Mouse (Mus musculus) lung, postnatal 0 days (tissue): ENCODE data around the gene Phf21a. TPM values are rescaled to one million over a fixed set of nuclear protein-coding genes. Genes with fewer than 3 reads are reported as not detected.
A peak's percentile ranks its signal among the peaks of the same experiment; 100 is the strongest.

Source experiments
- ATAC-seq: fragments of 200-750 bp; cut with Nextera tagmentation; 2 replicates; pipeline ENCODE4 v1.8.0; 2017; ENCODE audit warnings: moderate library complexity
- DNase-seq: peaks from one replicate; pipeline ENCODE4 v3.0.0-alpha.2; 2016; ENCODE audit warnings: low spot score
- H3K27ac ChIP-seq: fragments of 300-500 bp; sonication (generic); 2 replicates; pipeline ENCODE4 v1.5.1; 2014; ENCODE audit warnings: antibody characterized with exemption, mild to moderate bottlenecking, low read length, mixed read lengths
- H3K27me3 ChIP-seq: fragments of 300-500 bp; sonication (generic); replicated peaks from 2 replicates; pipeline ENCODE4 v1.6.1; 2014; ENCODE audit warnings: low read length, mixed read lengths; ENCODE audit not compliant: insufficient read depth
- H3K36me3 ChIP-seq: fragments of 300-500 bp; sonication (generic); 2 replicates; pipeline ENCODE4 v1.6.1; 2014; ENCODE audit warnings: low read length, mixed read lengths; ENCODE audit not compliant: insufficient read depth
- H3K4me1 ChIP-seq: fragments of 300-500 bp; sonication (generic); 2 replicates; pipeline ENCODE4 v1.6.1; 2014; ENCODE audit warnings: antibody characterized with exemption, low read depth, low read length, mixed read lengths; ENCODE audit not compliant: insufficient read depth
- H3K4me2 ChIP-seq: fragments of 300-500 bp; sonication (generic); replicated peaks from 2 replicates; pipeline ENCODE4 v1.6.1; 2014; ENCODE audit warnings: low read depth, mild to moderate bottlenecking, low read length, moderate library complexity, mixed read lengths
- H3K4me3 ChIP-seq: fragments of 300-500 bp; sonication (generic); 2 replicates; pipeline ENCODE4 v1.5.1; 2014; ENCODE audit warnings: low read depth, low read length
- H3K9ac ChIP-seq: fragments of 300-500 bp; sonication (generic); replicated peaks from 2 replicates; pipeline ENCODE4 v1.6.1; 2014; ENCODE audit warnings: low read depth, mild to moderate bottlenecking
- H3K9me3 ChIP-seq: fragments of 300-500 bp; sonication (generic); 2 replicates; pipeline ENCODE4 v1.6.1; 2016; ENCODE audit warnings: low read length, mixed read lengths
- CTCF ChIP-seq: IDR thresholded peaks from 2 replicates; pipeline ENCODE4 v1.5.1; 2016; ENCODE audit warnings: antibody characterized with exemption, mild to moderate bottlenecking
- EP300 ChIP-seq: IDR thresholded peaks from 2 replicates; pipeline ENCODE4 v1.6.1; 2016; ENCODE audit warnings: antibody characterized with exemption, mild to moderate bottlenecking, control low read depth
- WGBS: fragments of 180-500 bp; shearing (Covaris S2); extraction: QIAGEN DNeasy Blood & Tissue Kit; methylation state at CpG from one replicate; pipeline ENCODE4 v1.1.7; 2014; 5-methylcytosine and 5-hydroxymethylcytosine counted together
- polyA plus RNA-seq: library from polyadenylated mRNA; unstranded; fragments of >200 nt; fragmentation: Nextera tagmentation; extraction: Ambion mirVana; gene quantifications from 2 replicates; pipeline ENCODE4 v1.2.1, GENCODE M21; 2015

The Phf21a gene
- polyA plus RNA-seq, 1 experiment from 2014 or later: 12.9 TPM

DNA sequence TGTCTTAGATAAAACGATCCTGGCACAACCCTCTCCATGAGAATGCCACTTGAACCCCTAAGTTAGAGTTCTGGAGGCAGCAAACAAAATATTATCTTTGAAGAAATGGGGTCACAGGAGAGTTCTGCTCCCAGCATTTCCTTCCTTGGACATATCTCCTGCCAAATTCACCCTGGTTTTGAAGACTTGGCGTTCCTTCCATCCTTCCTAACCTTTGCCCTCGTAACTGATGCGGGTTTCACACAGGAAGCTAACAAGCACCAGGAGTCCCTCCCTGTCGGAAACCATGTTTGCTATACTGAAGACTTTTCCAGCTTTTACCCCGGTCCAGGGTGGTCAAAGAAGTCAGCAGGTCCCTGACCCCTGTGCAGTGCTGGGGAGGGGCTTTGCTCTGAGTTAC lies 261.3 kb downstream of the Phf21a start:
- TF ChIP-seq CTCF: no peak
- TF ChIP-seq EP300: no peak
- no peaks in the 10 kb centered on the region for H3K9me3 ChIP-seq
- H3K4me1 ChIP-seq: no peaks in the 10 kb centered on the region
- H3K4me2 ChIP-seq: no peak overlapping the region
- 43% methylated on average over 6 of the region's 6 CpGs for WGBS
- H3K4me3 ChIP-seq: no peak overlapping the region
- DNase-seq: no peak
- no peaks in the 10 kb centered on the region for H3K27me3 ChIP-seq
- H3K9ac ChIP-seq: no peak overlapping the region
- H3K27ac ChIP-seq: no peak overlapping the region
- H3K36me3 ChIP-seq: peaks cover 36% of the 10 kb centered on the region
- ATAC-seq: peak; percentile 37; the same call in 1 of the 2 replicates

DNA sequence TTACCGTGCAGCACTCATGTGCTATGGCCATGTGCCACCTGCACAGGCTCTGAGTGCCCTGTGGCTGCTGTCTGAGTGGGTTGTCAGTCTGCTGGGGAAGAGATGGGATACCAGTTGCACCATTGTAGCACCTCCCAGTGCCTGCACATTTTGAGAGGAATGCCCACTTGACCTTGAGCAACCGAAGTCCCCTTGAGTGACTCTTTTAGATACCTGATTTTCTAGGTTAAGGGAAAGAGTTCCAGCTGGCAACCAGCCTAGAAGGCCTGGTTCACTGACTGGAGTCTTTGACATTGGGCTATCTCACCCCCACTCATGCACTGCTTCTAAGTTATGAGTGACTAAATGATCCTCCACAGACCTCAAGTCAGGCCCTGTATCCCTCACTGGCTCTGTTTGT lies 266.4 kb downstream of the Phf21a start:
- no peak overlapping the region for H3K4me3 ChIP-seq
- no peak for TF ChIP-seq CTCF
- no peak for TF ChIP-seq EP300
- H3K9me3 ChIP-seq: no peaks in the 10 kb centered on the region
- H3K4me2 ChIP-seq: no peak overlapping the region
- no peak overlapping the region for H3K9ac ChIP-seq
- no peaks in the 10 kb centered on the region for H3K4me1 ChIP-seq
- peaks cover 17% of the 10 kb centered on the region; the same call in 1 of the 2 replicates for H3K36me3 ChIP-seq
- no peak overlapping the region for H3K27ac ChIP-seq
- DNase-seq (peak; percentile 59), ATAC-seq (peak; percentile 70)
- 43% methylated on average over 2 of the region's 2 CpGs for WGBS
- H3K27me3 ChIP-seq: no peaks in the 10 kb centered on the region

DNA sequence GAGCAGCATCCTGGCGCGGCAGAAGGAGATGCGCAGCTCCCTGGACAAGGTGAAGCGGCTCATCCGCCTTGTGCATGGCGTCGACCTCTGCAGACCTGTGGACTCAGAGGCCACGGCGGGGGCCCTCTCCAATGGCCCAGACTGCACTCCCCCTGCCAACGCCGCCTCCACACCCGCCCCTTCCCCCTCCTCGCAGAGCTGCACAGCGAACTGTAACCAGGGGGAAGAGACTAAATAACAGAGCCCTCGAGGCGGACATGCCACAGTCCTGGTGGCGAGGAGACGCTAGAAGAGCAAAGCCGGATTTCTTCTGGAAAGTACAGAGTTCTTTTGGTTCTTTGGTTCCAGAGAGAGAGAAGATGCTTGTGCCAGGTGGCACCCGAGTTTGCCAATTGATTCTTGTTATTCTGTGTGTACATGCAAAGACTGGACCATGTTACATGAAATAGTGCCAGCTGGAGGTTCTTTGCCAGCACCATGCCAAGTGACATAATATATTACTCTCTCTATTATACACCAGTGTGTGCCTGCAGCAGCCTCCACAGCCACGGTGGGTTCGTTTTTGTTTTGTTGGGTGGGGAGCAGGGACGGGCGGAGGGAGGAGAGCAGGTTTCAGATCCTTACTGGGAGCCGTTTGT lies 267.4 kb downstream of the Phf21a start:
- Histone ChIP-seq H3K4me1 (no peaks in the 10 kb centered on the region), H3K27me3 (no peaks in the 10 kb centered on the region), H3K9me3 (no peaks in the 10 kb centered on the region), H3K9ac (no peak overlapping the region), H3K36me3 (peaks cover 17% of the 10 kb centered on the region; the same call in 1 of the 2 replicates), H3K4me3 (no peak overlapping the region), H3K27ac (no peak overlapping the region), H3K4me2 (no peak overlapping the region)
- TF ChIP-seq EP300 (no peak), CTCF (no peak)
- ATAC-seq (no peak), DNase-seq (no peak)
- 76% methylated on average over 25 of the region's 25 CpGs for WGBS

DNA sequence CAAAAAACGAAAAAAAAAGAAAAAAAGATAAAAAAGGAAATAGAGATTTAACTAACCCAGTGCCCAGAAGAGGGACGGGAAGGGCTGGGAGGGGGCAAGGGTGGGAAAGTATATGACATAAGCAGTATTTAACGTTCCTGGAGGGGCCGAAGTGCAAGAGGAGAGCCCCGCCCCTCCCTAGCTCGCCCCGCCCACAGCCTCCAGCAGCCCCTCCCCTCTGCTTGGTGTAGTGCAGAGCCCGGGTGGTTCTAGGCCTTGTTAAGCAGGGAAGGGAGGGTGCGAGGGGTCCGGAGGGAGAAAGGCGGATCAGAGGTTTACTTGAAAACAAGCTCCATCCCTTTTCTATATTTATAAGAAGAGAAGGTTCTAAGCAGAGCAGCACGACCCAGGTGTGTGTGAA lies 268.0 kb downstream of the Phf21a start:
- WGBS: 35% methylated on average over 11 of the region's 12 CpGs
- Histone ChIP-seq H3K9ac (no peak overlapping the region), H3K36me3 (peaks cover 17% of the 10 kb centered on the region; the same call in 1 of the 2 replicates), H3K4me1 (no peaks in the 10 kb centered on the region), H3K9me3 (no peaks in the 10 kb centered on the region), H3K4me3 (no peak overlapping the region), H3K4me2 (no peak overlapping the region), H3K27me3 (no peaks in the 10 kb centered on the region), H3K27ac (no peak overlapping the region)
- TF ChIP-seq CTCF: no peak
- no peak for TF ChIP-seq EP300
- ATAC-seq (no peak), DNase-seq (no peak)

DNA sequence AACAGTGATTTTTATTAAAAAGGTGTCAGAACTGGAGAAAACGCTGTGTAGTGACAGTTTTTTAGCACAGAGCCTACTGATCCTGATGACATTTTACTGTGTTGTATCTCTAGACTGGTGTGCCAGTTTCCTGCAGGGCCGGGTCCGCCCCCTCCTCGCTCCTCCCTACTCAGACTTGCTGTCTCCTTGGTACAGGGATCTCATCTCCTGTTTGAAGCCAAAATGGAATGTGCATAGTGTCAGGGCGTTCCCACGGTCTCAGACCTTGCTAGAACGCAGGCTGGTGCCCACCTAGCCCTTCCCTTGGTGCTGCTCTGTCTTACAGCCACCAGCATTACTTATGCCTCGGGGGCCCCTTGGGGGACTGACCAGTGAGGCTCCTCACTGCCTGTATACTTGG lies 268.9 kb downstream of the Phf21a start:
- Histone ChIP-seq H3K9ac (no peak overlapping the region), H3K9me3 (no peaks in the 10 kb centered on the region), H3K27me3 (no peaks in the 10 kb centered on the region), H3K4me3 (no peak overlapping the region), H3K36me3 (peaks cover 14% of the 10 kb centered on the region; the same call in 1 of the 2 replicates), H3K4me2 (no peak overlapping the region), H3K4me1 (no peaks in the 10 kb centered on the region), H3K27ac (no peak overlapping the region)
- ATAC-seq: no peak
- no peak for DNase-seq
- no peak for TF ChIP-seq EP300
- TF ChIP-seq CTCF: no peak
- 87% methylated on average over 8 of the region's 8 CpGs for WGBS

DNA sequence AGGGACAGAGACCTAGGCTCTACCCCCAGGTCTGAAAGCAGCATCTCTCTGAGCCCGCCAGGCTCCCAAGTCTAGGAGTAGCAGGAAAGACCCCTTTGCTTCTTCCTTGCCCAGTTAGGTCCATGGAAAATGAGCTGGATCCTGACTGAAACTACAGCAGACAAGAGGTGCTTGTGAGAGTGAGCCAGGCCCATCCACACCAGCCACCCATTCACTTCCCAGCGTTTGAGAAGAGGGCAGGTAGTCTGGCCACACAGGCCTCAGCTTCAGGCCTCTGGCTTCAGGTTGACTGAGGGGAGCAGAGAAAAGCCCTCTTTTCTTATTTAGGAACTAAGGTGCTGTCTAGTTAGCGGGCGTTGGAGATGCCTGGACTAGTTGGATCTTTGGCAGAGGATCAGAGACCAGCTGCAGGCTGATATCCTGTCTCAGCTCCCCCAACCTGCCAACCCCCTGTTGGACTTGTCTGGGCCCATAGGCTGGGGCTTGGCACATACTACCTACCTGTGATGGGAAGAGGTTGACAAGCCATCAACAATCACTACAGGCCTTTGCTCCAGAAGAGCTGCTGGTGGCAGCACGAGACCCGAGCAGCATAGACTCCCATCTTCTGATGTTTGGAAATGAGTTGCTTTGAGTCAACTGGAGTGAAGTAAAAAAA lies 269.8 kb downstream of the Phf21a start:
- WGBS: 90% methylated on average over 6 of the region's 6 CpGs
- no peak for ATAC-seq
- H3K4me1 ChIP-seq: no peaks in the 10 kb centered on the region
- no peak overlapping the region for H3K9ac ChIP-seq
- TF ChIP-seq CTCF (no peak), EP300 (no peak)
- no peaks in the 10 kb centered on the region for H3K27me3 ChIP-seq
- no peak for DNase-seq
- H3K27ac ChIP-seq: no peak overlapping the region
- H3K9me3 ChIP-seq: no peaks in the 10 kb centered on the region
- no peak overlapping the region for H3K4me3 ChIP-seq
- H3K4me2 ChIP-seq: no peak overlapping the region
- peaks cover 6% of the 10 kb centered on the region; the same call in 1 of the 2 replicates for H3K36me3 ChIP-seq
